Mouse (Mus musculus) ovary, postnatal 14 days (tissue): ENCODE results near the gene Cenps.

Source experiments
- DNase-seq: peaks from one replicate; pipeline ENCODE4 v3.0.0; 2022; ENCODE audit warnings: low spot score

The Cenps gene

GRCm38 (mm10) chr4:149155711-149156110 lies 18.3 kb upstream of the Cenps start:
- no peak for DNase-seq

GRCm38 (mm10) chr4:149154859-149155258 lies 17.4 kb upstream of the Cenps start:
- DNase-seq, result no peak

GRCm38 (mm10) chr4:149150721-149151120 lies 13.3 kb upstream of the Cenps start:
- no peak for DNase-seq

GRCm38 (mm10) chr4:149150256-149150655 lies 12.8 kb upstream of the Cenps start:
- DNase-seq, result no peak

- DNase-seq, result no peak
These were observed 12.2 kb upstream of the Cenps start for GRCm38 (mm10) chr4:149149611-149150010.

- DNase-seq, result no peak
These were observed 11.8 kb upstream of the Cenps start for GRCm38 (mm10) chr4:149149196-149149595.

- DNase-seq, result no peak
These were observed 10.7 kb upstream of the Cenps start for GRCm38 (mm10) chr4:149148084-149148483.

GRCm38 (mm10) chr4:149147528-149147927 lies 10.1 kb upstream of the Cenps start:
- DNase-seq, result no peak

- no peak for DNase-seq
These were observed 7.7 kb upstream of the Cenps start for GRCm38 (mm10) chr4:149145151-149145550.

GRCm38 (mm10) chr4:149144459-149144858 lies 7.0 kb upstream of the Cenps start:
- DNase-seq, result peak; percentile 83

- no peak for DNase-seq
These were observed 6.2 kb upstream of the Cenps start for GRCm38 (mm10) chr4:149143594-149143993.

GRCm38 (mm10) chr4:149138515-149138914 lies 1.1 kb upstream of the Cenps start:
- no peak for DNase-seq

GRCm38 (mm10) chr4:149136116-149136850 lies 1.1 kb downstream of the Cenps start:
- no peak for DNase-seq

- DNase-seq, result no peak
These were observed 4.0 kb downstream of the Cenps start for GRCm38 (mm10) chr4:149133395-149133794.

- no peak for DNase-seq
These were observed 5.5 kb downstream of the Cenps start for GRCm38 (mm10) chr4:149131789-149132565.

- DNase-seq, result no peak
These were observed 6.2 kb downstream of the Cenps start for GRCm38 (mm10) chr4:149131021-149131752.

GRCm38 (mm10) chr4:149128467-149128866 lies 9.0 kb downstream of the Cenps start:
- DNase-seq, result no peak

- no peak for DNase-seq
These were observed 10.8 kb downstream of the Cenps start, which contains the start of gene Cort for GRCm38 (mm10) chr4:149126663-149127062. Cort (minus strand) TSS chr4:149126763.

GRCm38 (mm10) chr4:149126115-149126509 lies 11.3 kb downstream of the Cenps start:
- no peak for DNase-seq

- DNase-seq, result no peak
These were observed 11.9 kb downstream of the Cenps start for GRCm38 (mm10) chr4:149125341-149126114.

GRCm38 (mm10) chr4:149123432-149123831 lies 14.0 kb downstream of the Cenps start:
- no peak for DNase-seq
